Mouse (Mus musculus): Measurements from ENCODE around the gene Anxa4. TPM values are rescaled to one million over a fixed set of nuclear protein-coding genes. Genes with fewer than 3 reads are reported as not detected.

The Anxa4 gene
- polyA plus RNA-seq (2014; fragmentation: Illumina TruSeq; extraction: RNeasy Lipid Tissue Mini Kit (QIAGEN cat#74804)) = 151 TPM

GRCm38 (mm10) chr6:86793021-86793815 is at the start of gene Anxa4:
Gene Anxa4, minus strand, starts transcription at chr6:86793584.

GRCm38 (mm10) chr6:86733183-86733876 is 60.1 kb downstream of the Anxa4 start, which contains the start of gene Gmcl1:
Gene Gmcl1, minus strand, starts transcription at chr6:86733383.

Other genes with a start within 250 kb of the Anxa4 start
- not detected for gene Asprv1, start 165.4 kb downstream of the Anxa4 start, polyA plus RNA-seq (2014; fragmentation: Illumina TruSeq; extraction: RNeasy Lipid Tissue Mini Kit (QIAGEN cat#74804))
- gene Mxd1, start 124.4 kb downstream of the Anxa4 start, polyA plus RNA-seq (2014; fragmentation: Illumina TruSeq; extraction: RNeasy Lipid Tissue Mini Kit (QIAGEN cat#74804)) = 8.9 TPM
- 173 TPM for gene Snrnp27, start 109.1 kb downstream of the Anxa4 start, polyA plus RNA-seq (2014; fragmentation: Illumina TruSeq; extraction: RNeasy Lipid Tissue Mini Kit (QIAGEN cat#74804))
- 55.4 TPM for gene Gmcl1, start 60.2 kb downstream of the Anxa4 start, polyA plus RNA-seq (2014; fragmentation: Illumina TruSeq; extraction: RNeasy Lipid Tissue Mini Kit (QIAGEN cat#74804))
- gene Aak1, start 55.9 kb upstream of the Anxa4 start, polyA plus RNA-seq (2014; fragmentation: Illumina TruSeq; extraction: RNeasy Lipid Tissue Mini Kit (QIAGEN cat#74804)) = 26.7 TPM
- 54.8 TPM for gene Nfu1, start 215.7 kb upstream of the Anxa4 start, polyA plus RNA-seq (2014; fragmentation: Illumina TruSeq; extraction: RNeasy Lipid Tissue Mini Kit (QIAGEN cat#74804))
- gene Gfpt1, start 249.3 kb upstream of the Anxa4 start, polyA plus RNA-seq (2014; fragmentation: Illumina TruSeq; extraction: RNeasy Lipid Tissue Mini Kit (QIAGEN cat#74804)) = 135 TPM

All from ovary, adult 10 weeks (tissue).